Mouse (Mus musculus) left cerebral cortex, adult 8-10 months (tissue): ENCODE data around the gene Gab1. TPM values are rescaled to one million over a fixed set of nuclear protein-coding genes. Genes with fewer than 3 reads are reported as not detected.

Experiments
- DNase-seq, 2 experiments: peaks; one replicate each; pipeline ENCODE4 v3.0.0; 2022; ENCODE audit warnings: low spot score in 2 of 2
- total RNA-seq, 4 experiments: library from RNA; stranded (reverse); gene quantifications; 2 replicates each; pipeline ENCODE4 v1.2.4; 2022

Gene Gab1
- total RNA-seq, 4 experiments from 2014 or later: 17.7 to 23.4 (median 20.4) TPM

DNA sequence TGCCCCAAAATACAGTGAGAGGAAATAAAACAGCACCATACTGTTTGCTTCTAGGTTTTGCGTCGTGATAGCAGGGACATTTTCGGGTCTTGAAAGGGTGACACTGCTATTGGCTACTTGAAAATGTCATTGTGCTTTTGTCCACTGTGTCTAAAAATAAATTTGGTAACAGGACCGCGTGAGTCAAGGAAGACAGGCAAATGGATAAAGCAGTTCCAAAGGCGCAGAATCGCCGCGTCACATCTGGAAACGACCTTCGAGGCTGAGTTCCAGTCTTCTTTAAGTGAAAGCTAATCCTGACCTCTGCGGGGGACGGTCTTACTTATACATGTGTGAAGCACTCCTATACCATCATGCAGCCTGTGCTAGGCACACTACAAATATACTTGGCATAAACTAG lies 35.0 kb downstream of the Gab1 start:
- DNase-seq: no peak

DNA sequence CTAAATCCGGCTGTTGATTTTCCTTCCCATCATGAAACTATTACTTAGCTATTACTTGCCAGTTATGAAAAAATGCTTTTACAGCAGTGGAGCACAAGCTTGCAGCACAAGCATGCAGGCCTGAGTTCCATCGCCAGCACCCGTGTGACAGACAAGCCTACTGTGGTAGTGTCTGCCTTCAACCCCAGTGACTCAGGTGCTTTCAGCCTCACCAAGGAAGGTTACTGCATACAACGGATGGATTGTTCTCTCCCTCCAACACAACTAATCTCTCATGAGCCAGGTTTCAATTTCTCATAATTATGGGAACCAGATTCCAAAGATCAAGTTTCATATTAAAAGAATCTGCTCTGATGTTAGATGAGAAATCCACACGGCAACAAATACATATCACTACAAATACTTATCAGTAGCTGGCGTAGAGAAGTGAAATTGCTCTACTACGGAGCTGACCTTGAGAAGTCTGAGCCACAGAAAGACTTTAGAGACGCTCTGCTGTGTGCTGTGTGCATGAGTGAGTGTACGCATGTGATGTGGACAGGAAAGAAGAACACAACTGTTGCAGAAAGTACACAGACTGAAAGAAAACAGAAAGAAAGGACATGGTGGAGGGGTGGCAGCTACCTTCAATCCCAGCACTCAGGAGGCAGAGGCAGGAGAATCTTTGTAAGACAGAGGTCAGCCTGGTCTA lies 36.4 kb downstream of the Gab1 start:
- DNase-seq: no peak

DNA sequence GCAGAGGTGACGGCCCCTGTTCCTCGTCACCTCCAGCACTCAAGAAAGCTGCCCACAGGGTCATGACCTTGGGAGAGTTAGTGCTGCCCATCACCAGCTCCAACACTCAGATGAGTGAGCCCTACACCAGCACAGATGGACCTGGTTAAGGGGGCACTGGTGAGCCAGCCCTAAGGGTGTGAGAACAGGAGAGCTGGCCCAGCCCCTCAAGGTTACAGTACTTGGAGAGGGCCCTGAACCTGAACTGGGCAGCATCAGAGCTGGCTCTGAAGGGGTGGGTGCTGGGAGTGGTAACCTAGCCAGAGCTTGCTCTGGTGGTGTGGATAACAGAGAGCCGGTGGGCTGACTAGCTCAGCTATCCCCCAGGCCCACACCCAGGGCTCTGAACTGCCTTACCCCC lies 37.8 kb downstream of the Gab1 start:
- DNase-seq: no peak

GRCm38 (mm10) chr8:80840090-80840489 lies 40.2 kb downstream of the Gab1 start:
- DNase-seq: no peak

GRCm38 (mm10) chr8:80838199-80838598 lies 42.1 kb downstream of the Gab1 start:
- no peak for DNase-seq

DNA sequence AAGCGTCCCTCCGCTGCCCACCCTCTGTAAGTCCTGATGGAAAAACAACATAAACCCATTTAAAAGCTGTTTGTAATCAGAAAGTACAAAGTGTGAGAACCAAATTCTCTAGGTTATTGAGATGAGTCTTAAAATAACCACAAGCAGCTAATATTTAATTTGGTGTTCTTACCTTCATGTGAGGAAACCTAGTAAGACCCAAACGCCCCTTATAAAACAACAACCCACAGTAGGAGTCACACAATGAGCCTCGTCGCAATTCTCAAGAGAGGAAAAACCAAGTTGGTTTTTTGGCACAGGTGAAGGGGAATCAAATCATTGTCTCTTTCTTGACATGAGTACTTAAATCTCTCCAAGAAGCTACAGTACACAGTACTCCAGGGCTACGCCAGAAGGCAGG lies 44.9 kb downstream of the Gab1 start:
- no peak for DNase-seq

DNA sequence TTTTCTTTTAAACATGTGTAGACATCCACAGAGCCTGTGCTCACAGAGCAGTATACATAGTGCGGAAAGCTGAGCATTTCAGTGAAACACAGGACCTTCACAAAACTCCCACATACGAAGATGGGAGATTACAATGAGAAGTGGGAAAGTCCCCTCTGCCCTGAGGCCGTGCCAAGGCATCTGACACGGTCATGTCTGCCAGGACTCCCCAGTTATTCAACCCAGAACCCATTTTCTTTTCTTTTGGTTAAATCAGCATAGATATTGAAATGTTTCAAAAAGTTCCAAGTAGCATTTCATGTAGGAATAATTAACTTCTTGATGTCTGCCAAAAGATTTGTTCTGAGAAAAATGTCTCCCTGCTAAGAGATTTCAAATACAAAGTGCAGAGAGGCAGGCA lies 45.9 kb downstream of the Gab1 start:
- DNase-seq: no peak

GRCm38 (mm10) chr8:80832534-80832933 lies 47.8 kb downstream of the Gab1 start:
- no peak for DNase-seq

- DNase-seq: no peak
Observed at GRCm38 (mm10) chr8:80831876-80832524, 48.3 kb downstream of the Gab1 start.

GRCm38 (mm10) chr8:80830724-80831566 lies 49.4 kb downstream of the Gab1 start:
- no peak for DNase-seq

DNA sequence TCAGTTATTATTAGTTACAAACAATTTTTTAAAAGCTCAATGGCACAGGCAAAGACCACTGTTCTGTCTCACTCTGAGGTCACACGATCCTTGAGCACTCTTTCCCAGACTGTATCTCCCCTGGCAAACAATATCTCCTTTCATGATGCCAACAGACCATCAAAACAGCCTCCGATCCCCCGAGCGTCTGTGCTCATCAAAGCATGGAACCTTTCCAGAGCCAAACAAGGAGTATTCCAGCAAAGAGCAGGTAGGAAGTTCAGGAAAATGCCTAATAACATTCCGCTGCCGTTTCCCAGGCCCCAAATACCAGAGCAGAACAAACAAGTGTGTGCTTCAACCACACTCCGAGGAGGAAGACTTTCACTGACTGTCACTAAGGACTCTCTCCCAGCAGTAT lies 50.2 kb downstream of the Gab1 start:
- no peak for DNase-seq

DNA sequence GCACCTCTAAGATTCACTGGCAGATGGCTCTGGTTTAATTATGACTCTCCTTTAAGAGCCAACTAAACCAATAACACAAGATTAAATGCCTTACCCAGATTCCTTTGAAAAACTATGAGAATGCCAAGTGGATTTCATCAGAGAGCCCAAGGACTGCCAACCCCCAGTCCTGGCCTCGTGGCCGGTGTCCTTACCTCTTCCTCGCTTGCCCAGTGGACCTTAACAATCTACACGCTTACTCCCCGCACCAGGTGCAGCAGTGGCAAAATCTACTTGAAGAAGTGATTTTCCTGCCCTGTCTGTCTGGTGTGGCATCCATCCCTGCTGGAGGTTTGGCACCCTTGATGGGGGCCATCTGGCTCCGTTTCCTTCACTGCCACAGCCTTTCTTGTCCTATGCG lies 53.3 kb downstream of the Gab1 start:
- no peak for DNase-seq

- no peak for DNase-seq
Observed at GRCm38 (mm10) chr8:80825136-80825535, 55.2 kb downstream of the Gab1 start.

DNA sequence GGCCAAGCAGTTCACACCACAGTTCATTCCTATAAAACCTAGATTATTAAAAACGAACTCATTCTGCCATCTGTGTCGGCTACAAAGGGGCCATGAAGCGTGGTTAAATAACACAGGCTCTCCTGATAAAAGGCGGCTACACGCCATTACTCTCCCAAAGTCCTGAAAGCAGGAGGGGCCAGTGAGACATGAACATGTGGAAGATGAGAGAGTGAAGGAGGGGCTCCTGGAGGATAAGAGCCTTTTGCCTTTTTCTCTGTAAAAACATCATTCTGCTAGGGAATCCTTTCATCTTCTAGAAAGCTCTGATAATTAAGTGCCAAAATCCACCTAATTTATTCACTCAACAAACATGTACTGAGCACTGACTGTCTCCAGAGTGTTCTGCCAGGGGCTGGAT lies 55.9 kb downstream of the Gab1 start:
- DNase-seq: no peak

- DNase-seq: no peak
Observed at GRCm38 (mm10) chr8:80823250-80823649, 57.1 kb downstream of the Gab1 start.

GRCm38 (mm10) chr8:80821367-80822225 lies 58.7 kb downstream of the Gab1 start:
- DNase-seq: no peak

GRCm38 (mm10) chr8:80818978-80819377 lies 61.3 kb downstream of the Gab1 start:
- no peak for DNase-seq

- no peak for DNase-seq
Observed at GRCm38 (mm10) chr8:80817065-80817464, 63.3 kb downstream of the Gab1 start.

DNA sequence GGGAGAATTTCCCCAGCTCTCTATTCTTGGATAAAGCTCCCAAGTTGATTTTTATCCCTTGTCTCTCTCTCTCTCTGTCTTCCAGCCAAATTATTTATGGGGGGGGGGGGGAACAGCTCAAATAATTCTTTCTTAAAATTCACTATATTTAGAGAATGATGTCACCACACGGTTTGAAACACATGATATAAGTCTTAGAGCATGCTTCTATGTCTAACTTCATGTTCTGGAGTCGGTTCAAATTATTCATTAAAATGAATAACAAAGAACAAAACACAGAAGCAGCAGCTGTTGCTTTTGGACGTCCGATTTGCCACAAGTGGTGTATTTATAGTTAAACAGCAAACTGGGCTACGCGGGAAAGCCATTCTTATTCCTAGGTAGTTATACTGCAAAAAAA lies 65.1 kb downstream of the Gab1 start:
- no peak for DNase-seq

DNA sequence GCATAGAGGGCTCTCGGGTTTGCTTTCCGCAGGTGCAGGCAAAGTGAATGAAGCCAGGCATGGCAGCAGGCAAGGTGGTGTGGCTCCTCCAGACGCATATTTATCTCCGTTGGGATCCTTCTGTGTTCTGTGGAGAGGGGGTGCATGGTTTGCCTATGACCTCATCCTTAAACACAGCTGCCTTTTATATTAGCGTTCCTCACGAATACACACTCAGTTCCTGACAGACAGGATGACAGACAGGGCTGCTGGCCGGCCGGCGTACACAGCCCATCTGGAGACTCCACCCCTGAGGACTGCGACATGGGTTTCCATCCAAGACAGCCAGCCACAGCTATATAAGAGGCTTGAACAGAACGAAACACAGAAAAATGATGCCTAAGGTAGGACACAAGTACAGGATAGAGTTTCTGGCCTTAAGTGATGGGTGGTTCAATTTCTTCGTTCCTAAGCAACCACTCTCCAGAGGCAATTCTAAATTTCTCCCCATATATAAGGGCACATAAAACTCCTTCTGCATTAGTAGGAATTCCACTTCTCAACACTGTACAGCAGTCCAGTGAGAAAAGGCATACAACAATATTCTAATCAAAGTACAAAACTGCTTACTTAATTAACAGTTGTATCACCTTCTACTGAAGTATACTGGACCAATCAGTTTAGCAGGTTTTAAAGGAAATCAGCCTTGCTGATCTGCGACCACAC lies 66.1 kb downstream of the Gab1 start:
- no peak for DNase-seq

DNA sequence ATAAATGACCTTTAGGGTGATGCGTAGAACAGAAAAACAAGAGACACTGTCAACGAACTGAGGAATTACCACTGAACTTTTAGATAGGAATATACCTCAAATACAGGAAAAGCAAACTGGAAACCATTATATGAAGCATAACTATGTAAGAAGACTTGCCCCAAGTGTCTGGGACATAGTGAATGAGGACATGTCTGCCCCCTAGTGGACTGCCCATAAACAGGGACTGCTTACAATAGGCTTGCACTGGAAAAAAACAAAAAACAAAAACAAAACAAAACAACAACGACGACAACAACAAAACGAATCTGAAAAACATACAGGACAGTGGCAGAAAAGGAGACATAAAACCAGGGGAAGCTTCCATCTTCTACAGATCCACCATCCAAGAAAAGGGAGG lies 66.9 kb downstream of the Gab1 start:
- no peak for DNase-seq
